Mouse (Mus musculus) liver, adult 2 months (tissue): ENCODE results near the gene Dnm3.

Experiments used
- CTCF ChIP-seq: fragments of 200-500 bp; IDR thresholded peaks from 2 replicates; pipeline ENCODE4 v1.5.1; 2011; ENCODE audit warnings: low read depth, low read length, control low read depth
- POLR2A ChIP-seq: fragments of 200-500 bp; IDR thresholded peaks from 2 replicates; pipeline ENCODE4 v1.6.1; 2011; ENCODE audit warnings: low read length, control low read depth; ENCODE audit not compliant: insufficient read depth; ENCODE audit errors: extremely low read depth

- TF ChIP-seq CTCF (no peak), POLR2A (no peak)
These were observed 519.6 kb downstream of the Dnm3 start for GRCm38 (mm10) chr1:161957964-161958950.
